Mouse (Mus musculus) left cerebral cortex, postnatal 4 days (tissue): ENCODE measurements around the gene Mical3. TPM values are rescaled to one million over a fixed set of nuclear protein-coding genes. Genes with fewer than 3 reads are reported as not detected.
A peak's percentile ranks its signal among the peaks of the same experiment; 100 is the strongest.
"Not testable (repeated sequence)": the region's sequence is repeated elsewhere in the genome, so short reads cannot be mapped to it uniquely, and the experiment has no call there.

ENCODE experiments used
- DNase-seq: peaks from one replicate; pipeline ENCODE4 v3.0.0-alpha.2; 2022
- intact Hi-C: fragments of 180-260 bp; cut with DNase I; formaldehyde crosslinking; loops from one replicate; pipeline ENCODE4 v1.15.1; 2025
- total RNA-seq, 2 experiments: library from RNA; stranded (reverse); gene quantifications; 2 replicates each; pipeline ENCODE4 v1.2.3; 2021

Mical3 gene
- total RNA-seq, 2 experiments from 2014 or later = 149 to 156 TPM

DNA sequence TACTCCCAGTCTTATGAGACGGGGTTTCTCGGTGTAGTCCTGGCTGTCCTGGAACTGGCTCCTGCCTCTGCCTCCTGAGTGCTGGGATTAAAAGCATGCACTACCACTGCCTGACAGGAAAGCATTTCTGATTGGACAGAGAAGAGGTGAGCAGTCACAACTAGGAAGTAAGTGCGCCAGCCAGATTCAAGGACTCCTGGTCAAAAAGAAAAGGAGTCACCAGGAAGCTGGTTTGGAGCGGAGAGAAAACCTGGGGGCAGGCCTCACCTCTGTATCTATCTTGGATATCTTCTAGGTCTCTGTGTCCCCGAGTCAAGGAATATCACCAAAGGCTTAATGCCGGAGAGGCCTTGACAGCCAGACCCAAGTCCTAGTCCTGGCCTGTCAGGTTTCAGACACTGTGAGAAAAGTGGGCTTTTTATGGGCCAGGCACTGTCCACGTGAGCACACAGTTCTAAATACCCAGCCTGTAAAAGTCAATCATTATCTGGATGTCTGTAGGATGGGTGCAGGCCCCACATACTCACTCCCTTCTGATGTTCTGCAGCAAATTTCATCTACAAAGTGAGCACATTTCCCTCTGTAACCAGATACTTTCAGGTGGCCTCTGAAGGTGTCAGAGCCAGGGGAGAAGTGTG, 190.2 kb downstream of the Mical3 start:
- intact Hi-C loops = no loop called here
- no peak for DNase-seq

DNA sequence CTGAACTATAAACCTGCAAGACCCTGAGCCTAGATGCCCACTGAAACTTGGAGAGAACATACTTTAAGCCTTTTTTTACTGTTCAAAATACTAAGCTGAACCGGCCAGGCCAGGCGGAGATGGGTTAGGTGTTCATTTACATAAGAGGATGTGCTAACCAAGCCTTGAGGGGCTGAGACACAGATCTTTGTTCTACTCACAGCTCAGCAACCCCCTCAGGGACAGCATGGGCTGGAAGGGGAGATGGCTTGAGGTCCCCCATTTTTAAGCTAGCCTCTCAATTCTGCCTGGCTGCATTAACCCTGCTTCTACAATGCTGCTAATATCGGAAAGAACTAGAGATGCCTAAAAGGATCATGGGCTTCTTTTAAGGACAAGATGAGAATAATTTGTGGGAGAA, 191.0 kb downstream of the Mical3 start:
- DNase-seq = no peak
- intact Hi-C loops = no loop called here

DNA sequence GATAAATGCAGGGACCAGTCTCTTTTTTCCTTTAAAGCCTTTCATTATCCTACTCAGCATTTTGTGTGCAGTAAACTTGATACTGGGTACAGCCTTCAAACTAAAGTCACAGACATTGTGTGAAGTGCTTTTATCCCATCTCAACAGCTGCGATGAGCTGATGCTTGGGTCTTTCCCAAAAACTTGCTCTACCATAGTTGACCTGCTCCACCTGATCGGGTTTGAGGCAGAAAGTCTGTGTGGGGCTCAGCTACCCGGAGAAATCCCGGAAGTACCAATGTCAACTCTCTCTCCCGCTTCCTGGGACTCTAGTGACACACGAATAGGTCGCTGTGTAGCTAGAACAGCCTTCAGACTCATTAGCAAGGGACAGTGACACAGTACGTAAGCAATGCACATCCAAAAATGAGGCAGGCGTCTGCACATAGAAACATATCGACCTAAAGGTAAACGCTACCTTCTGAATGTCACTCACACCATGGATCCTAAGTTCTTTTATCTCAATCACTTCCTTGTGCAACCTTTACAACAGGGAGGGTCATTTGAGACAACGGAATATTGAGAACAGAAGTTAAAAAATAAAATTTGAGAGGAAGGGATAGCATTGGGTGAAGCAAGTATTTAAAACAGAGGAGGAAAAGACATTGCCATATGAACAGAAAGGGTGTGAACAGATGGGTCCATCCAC, 191.9 kb downstream of the Mical3 start:
- intact Hi-C loops = no loop called here
- DNase-seq = no peak

- intact Hi-C loops = no loop called here
- DNase-seq = no peak
Observed at GRCm38 (mm10) chr6:120937999-120938608, 192.7 kb downstream of the Mical3 start.

- intact Hi-C loops = no loop called here
- no peak for DNase-seq
Observed at GRCm38 (mm10) chr6:120937104-120937617, 193.6 kb downstream of the Mical3 start.

GRCm38 (mm10) chr6:120934176-120934575, 196.6 kb downstream of the Mical3 start:
- intact Hi-C loops = no loop called here

GRCm38 (mm10) chr6:120933670-120934069, 197.1 kb downstream of the Mical3 start:
- intact Hi-C loops = no loop called here
- DNase-seq = no peak

More at GRCm38 (mm10) chr6:120934176-120934575, 196.6 kb downstream of the Mical3 start:
- no peak for DNase-seq

GRCm38 (mm10) chr6:120932597-120932996, 198.2 kb downstream of the Mical3 start:
- intact Hi-C loops = no loop called here
- no peak for DNase-seq

DNA sequence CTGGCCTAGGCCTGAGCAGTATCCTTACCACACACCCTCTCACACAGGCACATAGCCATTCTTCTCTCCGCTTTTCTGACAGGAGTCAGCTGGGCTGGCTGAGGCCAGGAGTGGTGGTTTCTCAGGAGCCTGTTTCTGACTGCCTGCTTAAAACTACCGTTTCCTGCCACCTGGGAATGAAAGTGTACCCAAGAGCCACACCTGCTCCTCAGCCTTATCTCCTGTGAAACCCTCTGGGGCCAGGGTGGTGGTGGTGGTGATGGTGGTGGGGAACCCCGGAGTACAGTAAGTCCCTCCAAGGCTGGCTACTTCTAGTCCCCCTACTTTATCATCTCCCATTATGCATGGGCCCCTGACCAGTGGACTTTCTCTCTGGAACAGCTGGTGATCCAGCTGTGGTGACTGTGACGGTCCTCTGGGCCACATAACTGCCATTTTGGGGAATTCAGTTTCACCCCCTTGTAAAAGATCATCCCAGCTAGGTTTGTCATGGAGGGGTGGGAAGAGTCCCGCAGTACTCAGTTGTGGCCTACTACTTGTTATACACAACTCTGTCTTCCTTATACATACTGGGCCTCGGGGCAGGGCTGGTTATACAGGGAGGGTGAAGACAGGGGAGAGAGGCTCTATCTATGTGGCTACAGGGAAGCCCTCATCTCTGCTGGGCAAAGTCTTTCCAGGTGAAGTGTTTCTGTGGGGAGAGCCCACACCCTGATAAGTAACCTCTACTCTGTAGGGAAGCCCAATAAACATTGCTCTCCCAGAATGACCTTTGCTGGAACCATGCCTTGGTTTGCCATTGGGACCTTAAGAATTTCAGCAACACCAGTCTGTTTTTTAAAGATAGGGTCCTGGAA, 200.1 kb downstream of the Mical3 start:
- DNase-seq = no peak
- intact Hi-C loops = no loop called here

- DNase-seq = no peak
- intact Hi-C loops = no loop called here
Observed at GRCm38 (mm10) chr6:120929421-120929820, 201.4 kb downstream of the Mical3 start.

- intact Hi-C loops = no loop called here
- peak; percentile 33 for DNase-seq
Observed at GRCm38 (mm10) chr6:120927765-120928164, 203.0 kb downstream of the Mical3 start.

DNA sequence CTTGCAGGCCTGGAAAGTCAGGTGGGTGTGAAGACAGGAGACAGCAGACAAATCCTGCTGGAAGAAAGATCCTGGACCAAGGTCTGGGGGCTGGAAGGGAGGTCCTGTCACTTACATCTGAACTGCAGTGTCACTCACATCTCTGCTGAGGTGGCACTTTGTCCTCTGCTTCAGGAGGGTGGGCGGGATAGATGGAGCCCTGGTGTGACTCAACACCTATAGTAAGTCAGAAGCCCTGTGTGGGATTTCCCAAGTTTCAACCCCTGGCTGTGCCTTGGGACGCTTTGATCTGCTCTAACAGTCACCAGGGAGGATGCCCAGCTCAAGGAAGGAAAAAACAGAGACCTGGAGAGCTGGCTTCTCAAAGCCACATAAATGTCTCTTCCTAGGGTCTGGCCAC, 203.9 kb downstream of the Mical3 start:
- DNase-seq = no peak
- intact Hi-C loops = no loop called here

DNA sequence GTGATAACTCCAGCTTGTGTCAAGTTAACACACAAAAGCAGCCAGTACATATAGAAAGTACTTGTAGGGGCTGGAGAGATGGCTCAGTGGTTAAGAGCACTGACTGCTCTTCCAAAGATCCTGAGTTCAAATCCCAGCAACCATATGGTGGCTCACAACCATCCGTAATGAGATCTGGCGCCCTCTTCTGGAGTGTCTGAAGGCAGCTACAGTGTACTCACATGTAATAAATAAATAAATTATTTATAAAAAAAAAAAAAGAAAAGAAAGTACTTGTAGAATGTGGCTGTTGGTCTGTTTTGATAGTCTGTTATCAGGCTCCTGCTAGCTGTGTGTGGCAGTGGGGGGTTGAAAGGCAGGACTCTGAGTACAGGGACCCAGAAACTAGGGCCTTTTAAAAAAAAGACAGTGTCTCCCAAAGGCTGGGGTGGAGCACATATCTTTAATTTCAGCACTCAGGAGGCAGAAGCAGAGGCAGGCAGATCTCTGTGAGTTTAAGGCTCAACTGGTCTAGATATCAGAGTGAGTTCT, 205.9 kb downstream of the Mical3 start:
- intact Hi-C loops, DNase-seq: not testable (repeated sequence)

DNA sequence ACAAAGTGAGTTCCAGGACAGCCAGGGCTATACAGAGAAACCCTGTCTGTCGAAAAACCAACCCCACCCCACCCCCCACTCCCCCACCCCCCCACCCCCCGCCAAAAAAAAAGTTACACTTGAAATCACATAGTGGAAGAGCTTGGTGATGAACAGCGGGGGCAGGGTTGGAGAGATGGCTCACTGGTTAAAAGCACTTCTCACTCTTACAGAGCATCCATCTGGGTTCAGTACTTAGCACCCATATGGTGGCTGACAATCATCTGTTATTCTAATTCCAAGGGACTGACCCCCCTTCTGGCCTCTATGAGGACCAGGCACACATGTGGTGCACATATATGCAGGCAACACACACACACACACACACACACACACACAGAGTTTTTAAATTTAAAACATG, 212.8 kb downstream of the Mical3 start:
- DNase-seq = no peak
- intact Hi-C loops = no loop called here

- intact Hi-C loops, DNase-seq: not testable (repeated sequence)
Observed at GRCm38 (mm10) chr6:120916972-120917881, 213.6 kb downstream of the Mical3 start.

DNA sequence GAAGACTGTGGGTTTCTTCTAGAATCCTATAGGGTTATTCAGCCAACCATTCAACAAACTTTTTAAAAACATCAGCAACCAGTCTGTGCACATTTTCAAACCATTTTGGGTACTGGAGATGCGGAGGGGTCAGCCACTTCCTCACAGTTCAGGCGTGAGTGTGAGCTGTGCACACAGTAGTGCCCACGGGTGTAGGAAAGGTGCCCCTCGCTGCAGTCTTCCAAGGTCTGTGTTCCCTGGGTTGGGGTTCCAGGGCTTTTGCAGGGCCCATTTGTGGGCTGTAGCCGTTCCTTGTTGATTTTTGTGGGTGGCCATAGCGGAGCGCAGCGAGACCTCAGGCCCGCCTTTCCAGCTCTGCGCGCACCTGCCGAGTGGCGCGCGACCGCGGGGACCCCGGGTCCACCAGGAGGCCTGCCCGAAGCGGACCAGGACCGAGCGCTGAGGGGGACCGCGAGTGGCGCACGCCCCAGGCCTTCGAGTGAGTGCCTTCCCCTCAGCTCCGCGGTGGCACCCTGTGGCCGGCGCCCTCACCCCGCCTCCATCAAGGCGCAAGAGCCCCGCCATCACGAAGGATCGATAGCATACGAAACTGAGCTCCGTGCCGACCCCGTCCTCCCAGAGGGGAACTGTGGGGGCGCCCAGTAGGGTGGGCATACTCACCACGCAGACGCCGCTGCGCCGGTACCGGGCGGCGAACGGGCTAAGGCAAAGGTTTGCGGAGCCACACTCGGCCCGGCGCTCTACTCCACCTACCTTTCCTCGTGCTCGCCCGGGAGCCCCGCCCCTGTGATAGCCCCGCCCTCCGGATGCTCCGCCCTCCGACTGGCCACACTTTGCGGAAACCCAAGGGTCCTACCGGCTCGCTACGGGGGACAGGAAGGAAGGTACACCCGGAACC, 214.5 kb downstream of the Mical3 start, which contains the start of gene Bid:
Gene Bid, minus strand, starts transcription at position 780 of the 898 bp plus-strand sequence.
- peak; percentile 88 for DNase-seq
- intact Hi-C loops = no loop called here

- DNase-seq = no peak
- intact Hi-C loops = no loop called here
Observed at GRCm38 (mm10) chr6:120915649-120915975, 215.2 kb downstream of the Mical3 start.

DNA sequence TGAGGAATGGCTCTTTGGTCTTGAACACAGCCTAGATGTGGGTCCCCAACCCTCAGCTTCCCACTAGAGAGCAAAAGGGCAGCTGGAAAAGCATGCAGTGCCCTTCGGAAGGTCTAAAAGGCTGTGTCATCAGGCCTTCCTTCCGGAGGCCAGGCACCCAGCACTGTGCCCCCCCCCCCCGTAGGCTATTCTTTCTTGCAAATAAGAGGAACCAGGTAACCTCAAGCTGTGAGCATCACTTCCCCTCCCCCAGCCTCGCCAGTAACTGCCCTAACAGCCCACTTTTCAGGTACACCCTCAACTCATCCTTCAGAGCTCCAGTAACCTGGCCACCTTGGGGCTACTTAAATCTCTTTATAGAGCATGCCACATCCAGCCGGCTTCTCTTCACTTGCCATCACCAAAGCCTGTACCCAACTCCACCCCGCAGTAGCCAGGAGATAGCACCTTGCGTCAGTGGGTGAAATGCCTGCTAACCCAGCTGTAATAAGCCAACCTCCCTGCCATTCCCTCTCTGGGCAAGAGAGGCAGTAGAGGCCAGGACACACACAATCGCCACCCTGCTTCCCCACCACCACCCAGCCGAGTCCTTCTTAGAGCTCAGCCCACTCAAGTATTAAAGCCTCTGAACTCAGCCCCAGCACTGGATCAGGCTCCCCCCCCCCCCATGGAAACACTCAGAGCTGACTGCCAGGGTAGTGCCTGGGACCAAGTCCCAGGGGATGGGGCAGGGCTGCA, 215.7 kb downstream of the Mical3 start:
- DNase-seq = no peak
- intact Hi-C loops = no loop called here
